Mouse (Mus musculus) forebrain, embryonic 13.5 days (tissue): ENCODE measurements around the gene Haao. TPM values are rescaled to one million over a fixed set of nuclear protein-coding genes. Genes with fewer than 3 reads are reported as not detected.

ENCODE experiments used
- ATAC-seq: fragments of 200-750 bp; cut with Nextera tagmentation; 2 replicates; pipeline ENCODE4 v1.8.0; 2017
- H3K27ac ChIP-seq: fragments of 300-500 bp; sonication (generic); 2 replicates; pipeline ENCODE4 v1.5.1; 2015; ENCODE audit warnings: inconsistent platforms, mild to moderate bottlenecking, moderate library complexity
- H3K27me3 ChIP-seq: fragments of 300-500 bp; sonication (generic); 2 replicates; pipeline ENCODE4 v1.6.1; 2015; ENCODE audit warnings: mild to moderate bottlenecking, inconsistent platforms
- H3K36me3 ChIP-seq: fragments of 300-500 bp; sonication (generic); 2 replicates; pipeline ENCODE4 v1.6.1; 2015; ENCODE audit warnings: mild to moderate bottlenecking, inconsistent platforms; ENCODE audit not compliant: poor library complexity, severe bottlenecking
- H3K4me1 ChIP-seq: fragments of 300-500 bp; sonication (generic); 2 replicates; pipeline ENCODE4 v1.6.1; 2015; ENCODE audit warnings: inconsistent platforms
- H3K4me2 ChIP-seq: fragments of 300-500 bp; sonication (generic); 2 replicates; pipeline ENCODE4 v1.6.1; 2015; ENCODE audit warnings: inconsistent platforms, mild to moderate bottlenecking, moderate library complexity
- H3K4me3 ChIP-seq: fragments of 300-500 bp; sonication (generic); 2 replicates; pipeline ENCODE4 v1.5.1; 2015; ENCODE audit warnings: mild to moderate bottlenecking, inconsistent platforms
- H3K9ac ChIP-seq: fragments of 300-500 bp; sonication (generic); 2 replicates; pipeline ENCODE4 v1.6.1; 2015; ENCODE audit warnings: mild to moderate bottlenecking, inconsistent platforms
- H3K9me3 ChIP-seq: fragments of 300-500 bp; sonication (generic); replicated peaks from 2 replicates; pipeline ENCODE4 v1.6.1; 2016; ENCODE audit warnings: inconsistent platforms
- WGBS: fragments of 180-500 bp; shearing (Covaris S2); methylation state at CpG from one replicate; pipeline ENCODE4 v1.1.7; 2015; 5-methylcytosine and 5-hydroxymethylcytosine counted together
- polyA plus RNA-seq: library from polyadenylated mRNA; unstranded; fragments of >200 nt; fragmentation: Nextera tagmentation; extraction: Ambion mirVana; gene quantifications from 2 replicates; pipeline ENCODE4 v1.2.1, GENCODE M21; 2015

Gene Haao
- polyA plus RNA-seq, 1 experiment from 2014 or later, result not detected

GRCm38 (mm10) chr17:83885021-83885582 lies 37.3 kb upstream of the Haao start:
- WGBS, result 90% methylated on average over 13 of the region's 13 CpGs
- no peaks in the 10 kb centered on the region for H3K36me3 ChIP-seq
- H3K4me2 ChIP-seq, result no peak overlapping the region
- no peaks in the 10 kb centered on the region for H3K27me3 ChIP-seq
- ATAC-seq, result no peak
- no peak overlapping the region for H3K27ac ChIP-seq
- peaks cover 9% of the 10 kb centered on the region for H3K4me1 ChIP-seq
- H3K9ac ChIP-seq, result no peak overlapping the region
- H3K9me3 ChIP-seq, result no peaks in the 10 kb centered on the region
- H3K4me3 ChIP-seq, result no peak overlapping the region

- H3K4me1 ChIP-seq, result no peaks in the 10 kb centered on the region
- WGBS, result 89% methylated on average over 2 of the region's 2 CpGs
- H3K27me3 ChIP-seq, result no peaks in the 10 kb centered on the region
- no peak for ATAC-seq
- no peak overlapping the region for H3K4me2 ChIP-seq
- no peak overlapping the region for H3K27ac ChIP-seq
- no peak overlapping the region for H3K9ac ChIP-seq
- H3K9me3 ChIP-seq, result no peaks in the 10 kb centered on the region
- H3K36me3 ChIP-seq, result no peaks in the 10 kb centered on the region
- no peak overlapping the region for H3K4me3 ChIP-seq
These were observed 35.0 kb upstream of the Haao start for GRCm38 (mm10) chr17:83882788-83883187.

GRCm38 (mm10) chr17:83881071-83881470 lies 33.3 kb upstream of the Haao start:
- Histone ChIP-seq H3K27me3 (no peaks in the 10 kb centered on the region), H3K9ac (no peak overlapping the region), H3K27ac (no peak overlapping the region), H3K36me3 (no peaks in the 10 kb centered on the region), H3K9me3 (peaks cover 6% of the 10 kb centered on the region; the same call in 1 of the 2 replicates), H3K4me2 (no peak overlapping the region), H3K4me1 (no peaks in the 10 kb centered on the region), H3K4me3 (no peak overlapping the region)
- no peak for ATAC-seq
- WGBS, result 80% methylated on average over 3 of the region's 3 CpGs

- Histone ChIP-seq H3K27me3 (no peaks in the 10 kb centered on the region), H3K36me3 (no peaks in the 10 kb centered on the region), H3K27ac (no peak overlapping the region), H3K4me3 (no peak overlapping the region), H3K4me1 (no peaks in the 10 kb centered on the region), H3K4me2 (no peak overlapping the region), H3K9ac (no peak overlapping the region), H3K9me3 (peaks cover 6% of the 10 kb centered on the region; the same call in 1 of the 2 replicates)
- ATAC-seq, result no peak
- WGBS, result 89% methylated on average over 9 of the region's 9 CpGs
These were observed 32.5 kb upstream of the Haao start for GRCm38 (mm10) chr17:83880174-83880710.

GRCm38 (mm10) chr17:83879631-83880030 lies 31.9 kb upstream of the Haao start:
- Histone ChIP-seq H3K9me3 (peaks cover 10% of the 10 kb centered on the region; the same call in 1 of the 2 replicates), H3K27ac (no peak overlapping the region), H3K4me2 (no peak overlapping the region), H3K36me3 (no peaks in the 10 kb centered on the region), H3K4me3 (no peak overlapping the region), H3K4me1 (no peaks in the 10 kb centered on the region), H3K27me3 (no peaks in the 10 kb centered on the region), H3K9ac (no peak overlapping the region)
- no peak for ATAC-seq
- WGBS, result 96% methylated on average over 6 of the region's 6 CpGs

- H3K9me3 ChIP-seq, result peaks cover 10% of the 10 kb centered on the region; the same call in 1 of the 2 replicates
- no peak for ATAC-seq
These were observed 26.8 kb upstream of the Haao start for GRCm38 (mm10) chr17:83874610-83875009.

GRCm38 (mm10) chr17:83873363-83874141 lies 25.8 kb upstream of the Haao start:
- no peaks in the 10 kb centered on the region for H3K27me3 ChIP-seq
- peaks cover 4% of the 10 kb centered on the region; the same call in 1 of the 2 replicates for H3K4me1 ChIP-seq
- WGBS, result 77% methylated on average over 19 of the region's 19 CpGs
- peaks cover 10% of the 10 kb centered on the region; the same call in 1 of the 2 replicates for H3K9me3 ChIP-seq
- no peaks in the 10 kb centered on the region for H3K36me3 ChIP-seq
- no peak overlapping the region for H3K4me3 ChIP-seq
- no peak overlapping the region for H3K4me2 ChIP-seq
- no peak overlapping the region for H3K9ac ChIP-seq
- no peak for ATAC-seq
- no peak overlapping the region for H3K27ac ChIP-seq

More at GRCm38 (mm10) chr17:83874610-83875009, 26.8 kb upstream of the Haao start:
- Histone ChIP-seq H3K4me1 (peaks cover 4% of the 10 kb centered on the region; the same call in 1 of the 2 replicates), H3K36me3 (no peaks in the 10 kb centered on the region), H3K4me3 (no peak overlapping the region), H3K27me3 (no peaks in the 10 kb centered on the region), H3K27ac (no peak overlapping the region), H3K4me2 (no peak overlapping the region), H3K9ac (no peak overlapping the region)
- 76% methylated on average over 8 of the region's 8 CpGs for WGBS

- 22% methylated on average over 14 of the region's 14 CpGs for WGBS
- H3K4me2 ChIP-seq, result peak overlapping the region; percentile 44
- no peaks in the 10 kb centered on the region for H3K36me3 ChIP-seq
- peaks cover 10% of the 10 kb centered on the region; the same call in 1 of the 2 replicates for H3K9me3 ChIP-seq
- peak; percentile 89 for ATAC-seq
- peaks cover 4% of the 10 kb centered on the region; the same call in 1 of the 2 replicates for H3K4me1 ChIP-seq
- H3K27ac ChIP-seq, result no peak overlapping the region
- H3K27me3 ChIP-seq, result no peaks in the 10 kb centered on the region
- no peak overlapping the region for H3K4me3 ChIP-seq
- H3K9ac ChIP-seq, result no peak overlapping the region
These were observed 25.1 kb upstream of the Haao start for GRCm38 (mm10) chr17:83872806-83873348.

- no peaks in the 10 kb centered on the region for H3K27me3 ChIP-seq
- no peaks in the 10 kb centered on the region for H3K36me3 ChIP-seq
- H3K9ac ChIP-seq, result no peak overlapping the region
- no peak for ATAC-seq
- H3K4me1 ChIP-seq, result peaks cover 4% of the 10 kb centered on the region; the same call in 1 of the 2 replicates
- no peak overlapping the region for H3K4me2 ChIP-seq
- H3K9me3 ChIP-seq, result 0 out of 2 replicates have a peak, but pooled peaks cover 4% of the 10 kb centered on the region
- no peak overlapping the region for H3K4me3 ChIP-seq
- no peak overlapping the region for H3K27ac ChIP-seq
- WGBS, result 79% methylated on average over 5 of the region's 5 CpGs
These were observed 23.6 kb upstream of the Haao start for GRCm38 (mm10) chr17:83871354-83871753.

- H3K9me3 ChIP-seq, result 0 out of 2 replicates have a peak, but pooled peaks cover 4% of the 10 kb centered on the region
- no peak overlapping the region for H3K27ac ChIP-seq
- no peak overlapping the region for H3K4me3 ChIP-seq
- no peak overlapping the region for H3K9ac ChIP-seq
- 88% methylated on average over 4 of the region's 4 CpGs for WGBS
- no peaks in the 10 kb centered on the region for H3K36me3 ChIP-seq
- peaks cover 4% of the 10 kb centered on the region; the same call in 1 of the 2 replicates for H3K4me1 ChIP-seq
- no peaks in the 10 kb centered on the region for H3K27me3 ChIP-seq
- ATAC-seq, result no peak
- H3K4me2 ChIP-seq, result no peak overlapping the region
These were observed 22.6 kb upstream of the Haao start for GRCm38 (mm10) chr17:83870385-83870784.

- H3K4me3 ChIP-seq, result no peak overlapping the region
- H3K9me3 ChIP-seq, result no peaks in the 10 kb centered on the region
- H3K9ac ChIP-seq, result no peak overlapping the region
- H3K27ac ChIP-seq, result no peak overlapping the region
- ATAC-seq, result no peak
- WGBS, result 14% methylated on average over 10 of the region's 10 CpGs
- H3K27me3 ChIP-seq, result peaks cover 3% of the 10 kb centered on the region; the same call in 1 of the 2 replicates
- no peaks in the 10 kb centered on the region for H3K36me3 ChIP-seq
- H3K4me1 ChIP-seq, result peaks cover 7% of the 10 kb centered on the region
- no peak overlapping the region for H3K4me2 ChIP-seq
These were observed 18.8 kb upstream of the Haao start for GRCm38 (mm10) chr17:83866582-83866981.

GRCm38 (mm10) chr17:83865366-83865765 lies 17.6 kb upstream of the Haao start:
- no peak overlapping the region for H3K9ac ChIP-seq
- H3K4me1 ChIP-seq, result peaks cover 7% of the 10 kb centered on the region
- no peak overlapping the region for H3K27ac ChIP-seq
- no peaks in the 10 kb centered on the region for H3K36me3 ChIP-seq
- no peak overlapping the region for H3K4me2 ChIP-seq
- 79% methylated on average over 7 of the region's 7 CpGs for WGBS
- ATAC-seq, result no peak
- no peaks in the 10 kb centered on the region for H3K9me3 ChIP-seq
- peaks cover 3% of the 10 kb centered on the region; the same call in 1 of the 2 replicates for H3K27me3 ChIP-seq
- no peak overlapping the region for H3K4me3 ChIP-seq
